Mouse (Mus musculus) CH12.LX (cell line): Measurements from ENCODE around the gene Rpl26. TPM values are rescaled to one million over a fixed set of nuclear protein-coding genes. Genes with fewer than 3 reads are reported as not detected.
A peak's percentile ranks its signal among the peaks of the same experiment; 100 is the strongest.

Experiments
- DNase-seq: peaks from one replicate; pipeline ENCODE4 v3.0.0-alpha.2; 2013; ENCODE audit errors: extremely low read depth
- H3K27ac ChIP-seq: 2 replicates; pipeline ENCODE4 v1.5.1; 2012; ENCODE audit warnings: low read depth, mild to moderate bottlenecking, control low read depth, moderate library complexity; ENCODE audit not compliant: insufficient read depth
- H3K27me3 ChIP-seq: replicated peaks from 2 replicates; pipeline ENCODE3; 2012; ENCODE audit warnings: inconsistent platforms
- H3K36me3 ChIP-seq, 2 experiments: replicated peaks in 1 of 2; 2 replicates each; pipeline versions ENCODE3 to v1.6.1; 2012; ENCODE audit warnings: inconsistent platforms in 1 of 2, low read length in 1 of 2, mild to moderate bottlenecking in 1 of 2, mixed read lengths in 1 of 2, moderate library complexity in 1 of 2; ENCODE audit not compliant: control insufficient read depth in 1 of 2, insufficient read depth in 1 of 2
- H3K4me1 ChIP-seq, 2 experiments: 2 replicates each; pipeline ENCODE4 v1.6.1; 2012; ENCODE audit warnings: inconsistent platforms in 1 of 2, moderate library complexity in 1 of 2; ENCODE audit not compliant: insufficient read depth in 2 of 2, control insufficient read depth in 1 of 2
- H3K4me2 ChIP-seq: 2 replicates; pipeline ENCODE4 v1.6.1; 2012; ENCODE audit warnings: low read depth, mild to moderate bottlenecking, control low read depth; ENCODE audit not compliant: poor library complexity, insufficient read depth, severe bottlenecking
- H3K4me3 ChIP-seq, 3 experiments: fragments of 150-350 bp in 1 of 3; sonication (generic) in 1 of 3; replicated peaks in 1 of 3; 2 replicates each; pipeline versions ENCODE3 to v1.5.1; 2011 to 2012; ENCODE audit warnings: low read depth in 2 of 3, low read length in 2 of 3, mild to moderate bottlenecking in 2 of 3, moderate library complexity in 2 of 3, control low read depth in 1 of 3, improper control_type of control experiment in 1 of 3, inconsistent platforms in 1 of 3, mixed read lengths in 1 of 3; ENCODE audit not compliant: poor library complexity in 1 of 3
- H3K79me2 ChIP-seq: replicated peaks from 2 replicates; pipeline ENCODE4 v1.6.1; 2012; ENCODE audit warnings: mild to moderate bottlenecking, moderate library complexity; ENCODE audit not compliant: control insufficient read depth, poor library complexity, insufficient read depth, severe bottlenecking; ENCODE audit errors: extremely low read depth
- H3K9ac ChIP-seq: 2 replicates; pipeline ENCODE4 v1.6.1; 2012; ENCODE audit warnings: low read depth, mild to moderate bottlenecking, control low read depth, moderate library complexity; ENCODE audit not compliant: insufficient read depth
- H3K9me3 ChIP-seq: replicated peaks from 2 replicates; pipeline ENCODE3; 2012; ENCODE audit warnings: low read length, inconsistent platforms, mixed read lengths
- E2F4 ChIP-seq: IDR thresholded peaks from 2 replicates; pipeline ENCODE4 v1.6.1; 2011; ENCODE audit warnings: low read depth, low read length, improper control_type of control experiment; ENCODE audit not compliant: insufficient replicate concordance
- GABPA ChIP-seq: IDR thresholded peaks from 2 replicates; pipeline ENCODE4 v1.6.1; 2012; ENCODE audit warnings: low read depth, low read length, improper control_type of control experiment, inconsistent platforms; ENCODE audit not compliant: insufficient replicate concordance
- HCFC1 ChIP-seq: IDR thresholded peaks from 2 replicates; pipeline ENCODE4 v1.6.1; 2012; ENCODE audit warnings: low read depth, mild to moderate bottlenecking, inconsistent platforms, low read length, improper control_type of control experiment
- IRF4 ChIP-seq: IDR thresholded peaks from 2 replicates; pipeline ENCODE4 v1.6.1; 2014; ENCODE audit warnings: low read depth, mild to moderate bottlenecking, inconsistent platforms, low read length, improper control_type of control experiment
- JUN ChIP-seq: IDR thresholded peaks from 2 replicates; pipeline ENCODE4 v1.6.1; 2011; ENCODE audit warnings: low read depth, mild to moderate bottlenecking, low read length, improper control_type of control experiment, moderate library complexity; ENCODE audit not compliant: insufficient read depth
- KAT2A ChIP-seq: IDR thresholded peaks from 2 replicates; pipeline ENCODE4 v1.6.1; 2012; ENCODE audit warnings: low read length, improper control_type of control experiment, inconsistent platforms; ENCODE audit not compliant: insufficient replicate concordance
- MAFK ChIP-seq: IDR thresholded peaks from 2 replicates; pipeline ENCODE4 v1.6.1; 2011; ENCODE audit warnings: low read length, improper control_type of control experiment; ENCODE audit not compliant: insufficient replicate concordance
- MEF2A ChIP-seq: IDR thresholded peaks from 2 replicates; pipeline ENCODE4 v1.6.1; 2014; ENCODE audit warnings: low read depth, mild to moderate bottlenecking, inconsistent platforms, low read length, improper control_type of control experiment, borderline replicate concordance
- SIN3A ChIP-seq: IDR thresholded peaks from 2 replicates; pipeline ENCODE4 v1.6.1; 2012; ENCODE audit warnings: low read length, improper control_type of control experiment, inconsistent platforms
- TBP ChIP-seq: conservative IDR thresholded peaks from 2 replicates; pipeline ENCODE4 v1.6.1; 2011; ENCODE audit warnings: low read depth, low read length, improper control_type of control experiment
- TCF12 ChIP-seq: IDR thresholded peaks from 2 replicates; pipeline ENCODE4 v1.6.1; 2014; ENCODE audit warnings: low read depth, mild to moderate bottlenecking, inconsistent platforms, low read length, improper control_type of control experiment
- ZKSCAN1 ChIP-seq: IDR thresholded peaks from 2 replicates; pipeline ENCODE4 v1.6.1; 2012; ENCODE audit warnings: low read depth, inconsistent platforms, low read length, improper control_type of control experiment, borderline replicate concordance
- ZNF384 ChIP-seq: IDR thresholded peaks from 2 replicates; pipeline ENCODE4 v1.6.1; 2012; ENCODE audit warnings: low read depth, low read length, improper control_type of control experiment, inconsistent platforms
- dilution Hi-C: fragments of 300-500 bp; cut with MboI; formaldehyde crosslinking; loops from 2 replicates; pipeline ENCODE4 v1.14.3; 2020; ENCODE audit warnings: low sequenced_read_pairs; ENCODE audit not compliant: extremely low pct_unique_long_range_greater_than_20kb, extremely low pct_ligation_motif_present
- in situ Hi-C: fragments of 300-500 bp; cut with MboI; formaldehyde crosslinking; loops from 3 replicates; pipeline ENCODE4 v1.14.3; 2019; ENCODE audit warnings: low sequenced_read_pairs, low pct_ligation_motif_present, low pct_unique_long_range_greater_than_20kb, mixed read lengths
- polyA plus RNA-seq: library from polyadenylated mRNA; unstranded; fragments of >175 nt; gene quantifications from 2 replicates; pipeline ENCODE4 v1.2.1, GENCODE M21; 2012; ENCODE audit warnings: low read depth; ENCODE audit not compliant: insufficient read length
- total RNA-seq, 2 experiments: library from RNA; depleted of rRNA; stranded (reverse); fragments of 300-350 nt in 1 of 2; fragments of >200 nt in 1 of 2; gene quantifications; 2 replicates each; pipeline ENCODE4 v1.2.3; 2012 to 2014

Gene Rpl26
- total and polyA plus RNA-seq, 3 experiments, result 3,408 to 6,551 (median 6,508) TPM

DNA sequence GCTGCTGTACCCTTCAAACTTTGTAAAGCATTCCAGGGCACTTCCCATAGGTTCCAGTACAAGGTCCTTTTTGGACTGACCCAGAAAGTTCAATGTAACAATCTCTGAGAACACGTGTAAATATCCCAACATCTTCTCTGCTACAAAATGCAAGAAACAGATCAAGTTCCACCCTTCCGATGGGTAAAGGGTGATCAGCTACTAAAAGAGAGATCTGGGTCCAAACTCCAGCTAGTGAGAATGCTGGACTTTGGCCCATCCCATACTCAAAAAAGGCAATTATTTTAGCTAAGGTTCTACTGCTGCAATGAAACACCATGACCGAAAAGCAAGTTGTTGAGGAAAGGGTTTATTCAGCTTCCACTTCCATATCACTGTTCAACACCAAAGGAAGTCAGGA is 46.8 kb upstream of the Rpl26 start:
- no peak overlapping the region for H3K27ac ChIP-seq
- peaks cover 2 to 39% of the 10 kb centered on the region in 2 experiments; a peak in 2 of 4 replicates for H3K4me1 ChIP-seq
- DNase-seq, result no peak
- peaks cover 26% of the 10 kb centered on the region for H3K79me2 ChIP-seq
- no peak overlapping the region for H3K9ac ChIP-seq
- H3K4me3 ChIP-seq, result no peak overlapping the region
- no peak for TF ChIP-seq IRF4
- H3K9me3 ChIP-seq, result no peaks in the 10 kb centered on the region
- dilution Hi-C loops, result no loop called here
- no peaks in the 10 kb centered on the region for H3K27me3 ChIP-seq
- no peak overlapping the region for H3K4me2 ChIP-seq
- peaks cover 0 to 5% of the 10 kb centered on the region in 2 experiments for H3K36me3 ChIP-seq
- in situ Hi-C loops, result no loop called here

DNA sequence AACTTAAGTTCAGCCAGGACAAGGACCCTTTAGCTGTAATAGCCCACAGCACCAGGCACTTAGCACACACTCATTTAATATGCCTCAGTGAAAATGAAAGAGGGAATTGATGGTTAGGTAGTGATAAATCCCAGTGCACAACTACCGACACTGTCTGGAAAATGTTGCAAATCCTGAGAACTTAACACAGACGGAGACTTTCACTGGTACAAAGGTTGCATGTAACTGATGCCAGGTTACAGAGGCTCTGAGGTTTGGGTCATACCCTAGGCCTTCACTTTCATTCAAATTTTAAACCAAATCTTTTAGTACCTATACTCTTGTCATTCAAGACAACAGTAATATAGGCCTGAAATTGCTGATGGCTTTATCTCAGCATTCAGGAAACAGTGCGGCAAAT is 44.1 kb upstream of the Rpl26 start:
- H3K4me1 ChIP-seq, result peaks cover 5 to 29% of the 10 kb centered on the region in 2 experiments
- dilution Hi-C loops, result no loop called here
- in situ Hi-C loops, result no loop called here
- peaks cover 3% of the 10 kb centered on the region for H3K79me2 ChIP-seq
- no peaks in the 10 kb centered on the region for H3K27me3 ChIP-seq
- TF ChIP-seq ZKSCAN1 (no peak), MEF2A (no peak), HCFC1 (no peak), E2F4 (no peak), GABPA (no peak), KAT2A (no peak), MAFK (no peak), TBP (no peak), JUN (no peak), ZNF384 (no peak)
- H3K9me3 ChIP-seq, result no peaks in the 10 kb centered on the region
- no peak overlapping the region for H3K4me2 ChIP-seq
- no peak for DNase-seq
- no peak overlapping the region for H3K4me3 ChIP-seq
- no peak overlapping the region for H3K27ac ChIP-seq
- H3K36me3 ChIP-seq, result no peaks in the 10 kb centered on the region
- H3K9ac ChIP-seq, result no peak overlapping the region

DNA sequence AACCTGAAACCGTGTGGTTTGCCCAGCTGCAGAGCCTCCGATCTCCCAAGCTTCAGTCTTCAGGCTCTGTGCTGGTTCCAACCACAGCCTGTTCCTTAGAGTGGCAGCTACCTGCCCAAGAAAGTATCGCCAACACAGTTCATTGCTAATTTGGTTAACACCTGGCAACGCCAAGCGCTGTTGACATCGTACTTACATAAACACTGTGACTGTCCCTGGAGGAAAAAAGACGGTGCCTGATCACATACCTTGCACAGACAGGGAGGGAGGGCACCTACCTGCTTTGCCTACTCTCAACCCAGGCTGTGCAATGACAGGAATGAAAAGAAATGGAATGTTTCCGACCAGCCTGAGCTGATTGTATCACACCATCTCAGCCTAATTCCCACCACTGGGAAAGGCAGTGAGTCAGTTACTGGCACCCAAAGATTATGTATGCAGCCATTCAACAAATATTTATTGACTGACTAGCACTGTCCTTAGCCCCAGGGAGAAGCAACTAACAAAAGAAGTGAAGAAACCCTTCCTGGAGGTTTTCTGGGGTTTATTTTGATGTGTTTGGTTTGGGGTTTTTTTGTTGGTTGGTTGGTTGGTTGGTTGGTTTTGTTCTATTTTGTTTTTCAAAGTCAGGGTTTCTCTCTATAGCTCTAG is 41.3 kb upstream of the Rpl26 start:
- Histone ChIP-seq H3K9ac (no peak overlapping the region), H3K4me2 (no peak overlapping the region), H3K36me3 (no peaks in the 10 kb centered on the region), H3K4me1 (peaks cover 7 to 28% of the 10 kb centered on the region in 2 experiments), H3K4me3 (no peak overlapping the region), H3K27ac (no peak overlapping the region), H3K79me2 (no peaks in the 10 kb centered on the region), H3K27me3 (no peaks in the 10 kb centered on the region), H3K9me3 (no peaks in the 10 kb centered on the region)
- TF ChIP-seq SIN3A, result no peak
- TF ChIP-seq TCF12, result 0 out of 2 replicates have a peak, but pooled peaks have one; percentile 18
- in situ Hi-C loops, result no loop called here
- peak; percentile 22 for DNase-seq
- dilution Hi-C loops, result no loop called here
